Mouse (Mus musculus) heart, postnatal 0 days (tissue): ENCODE data around the gene Olfr1032.

Experiments used
- CTCF ChIP-seq: IDR thresholded peaks from 2 replicates; pipeline ENCODE4 v1.5.1; 2016; ENCODE audit warnings: antibody characterized with exemption, control low read depth, low read depth
- EP300 ChIP-seq: IDR thresholded peaks from 2 replicates; pipeline ENCODE4 v1.6.1; 2016; ENCODE audit warnings: antibody characterized with exemption, low read depth

DNA sequence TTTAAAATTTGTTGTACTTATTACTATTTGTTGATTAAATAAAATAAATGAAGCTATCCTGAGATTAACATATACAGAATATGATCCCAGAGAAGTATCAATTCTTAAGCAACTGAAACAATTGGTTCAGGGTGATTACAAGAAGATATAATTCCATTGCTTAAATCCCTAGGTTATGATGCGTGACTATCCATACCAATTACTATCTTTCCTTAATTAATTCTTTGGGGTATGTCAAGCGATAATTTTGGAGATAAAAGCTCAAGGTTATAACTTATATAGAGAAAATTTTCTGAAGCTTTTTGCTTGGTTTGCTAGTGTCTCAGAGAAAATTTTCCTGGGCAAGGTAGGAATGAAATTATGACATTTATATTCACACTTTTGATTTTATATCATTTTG lies 31.7 kb upstream of the Olfr1032 start, which contains the start of gene Olfr1029:
- TF ChIP-seq EP300 (no peak), CTCF (no peak)
